ENCODE assay signal across 18 mouse cellular contexts in genomic region chrX:112320273-112320672, GRCm38 (mm10).
"Had no signal": no experiment of that assay in that cellular context is flagged by ENCODE, and none has a peak within 500 bp of the region (broad histone marks: within the 10 kb centered on the region; RNA-seq: fewer than 3 reads in every experiment).

No protein-coding gene starts in this region.

- H3K4me3 ChIP-seq: layer of hippocampus, adult 2 months; left cerebral cortex, adult 2 months; liver, embryonic 13.5 days; midbrain, embryonic 12.5 days; midbrain, embryonic 15.5 days; neural tube, embryonic 12.5 days; neural tube, embryonic 15.5 days; stomach, embryonic 15.5 days had no signal

- H3K27me3 ChIP-seq: liver, embryonic 13.5 days; midbrain, embryonic 12.5 days; midbrain, embryonic 15.5 days; neural tube, embryonic 12.5 days; neural tube, embryonic 15.5 days; stomach, embryonic 15.5 days had no signal

- ATAC-seq: midbrain, embryonic 15.5 days had no signal

- H3K36me3 ChIP-seq: liver, embryonic 13.5 days; midbrain, embryonic 12.5 days; midbrain, embryonic 15.5 days; neural tube, embryonic 12.5 days; neural tube, embryonic 15.5 days; stomach, embryonic 15.5 days had no signal

- H3K4me1 ChIP-seq: liver, embryonic 13.5 days; midbrain, embryonic 12.5 days; midbrain, embryonic 15.5 days; neural tube, embryonic 12.5 days; neural tube, embryonic 15.5 days; stomach, embryonic 15.5 days had no signal

- DNase-seq: kidney, adult 18-20 months; kidney, adult 9 months; kidney, postnatal 14 days; layer of hippocampus, adult 9-11 months; liver, embryonic 13.5 days; lung, adult 2 months; lung, postnatal 14 days; right cerebral cortex, adult 18-20 months; right cerebral cortex, postnatal 25 days; spleen, adult 18-20 months; thymus, postnatal 36 days had no signal

- H3K27ac ChIP-seq: layer of hippocampus, adult 2 months; left cerebral cortex, adult 2 months; liver, embryonic 13.5 days; midbrain, embryonic 12.5 days; midbrain, embryonic 15.5 days; neural tube, embryonic 12.5 days; neural tube, embryonic 15.5 days; stomach, embryonic 15.5 days had no signal
